Mouse (Mus musculus): ENCODE measurements around the gene Hyal3.

Gene Hyal3

GRCm38 (mm10) chr9:107580501-107581317 is at the start of gene Hyal3:
Hyal3 (plus strand) TSS chr9:107580818.
- DNase-seq (ENCODE audit: extremely low read depth, low read depth, low spot score): peak; percentile 76

- peak; percentile 99 for DNase-seq (ENCODE audit: extremely low read depth, low read depth, low spot score)
These were observed 46.7 kb upstream of the Hyal3 start, which contains the start of gene Tmem115 for GRCm38 (mm10) chr9:107533791-107534407. Tmem115 (plus strand) TSS chr9:107533945.

- no peak for DNase-seq (ENCODE audit: extremely low read depth, low read depth, low spot score)
These were observed 46.0 kb upstream of the Hyal3 start for GRCm38 (mm10) chr9:107534408-107535202.

- no peak for DNase-seq (ENCODE audit: extremely low read depth, low read depth, low spot score)
These were observed 42.4 kb upstream of the Hyal3 start for GRCm38 (mm10) chr9:107538231-107538630.

- no peak for DNase-seq (ENCODE audit: extremely low read depth, low read depth, low spot score)
These were observed 41.9 kb upstream of the Hyal3 start for GRCm38 (mm10) chr9:107538711-107539110.

- DNase-seq (ENCODE audit: extremely low read depth, low read depth, low spot score): no peak
These were observed 40.7 kb upstream of the Hyal3 start for GRCm38 (mm10) chr9:107539940-107540339.

GRCm38 (mm10) chr9:107540420-107540819 is 40.2 kb upstream of the Hyal3 start:
- DNase-seq (ENCODE audit: extremely low read depth, low read depth, low spot score): no peak

- no peak for DNase-seq (ENCODE audit: extremely low read depth, low read depth, low spot score)
These were observed 39.6 kb upstream of the Hyal3 start for GRCm38 (mm10) chr9:107541005-107541404.

- peak; percentile 59 for DNase-seq (ENCODE audit: extremely low read depth, low read depth, low spot score)
These were observed 38.9 kb upstream of the Hyal3 start, which contains the start of the genes Cyb561d2 and Nprl2 for GRCm38 (mm10) chr9:107541474-107542351. Cyb561d2 (minus strand) TSS chr9:107542193. Nprl2 (plus strand) TSS chr9:107542226.

- no peak for DNase-seq (ENCODE audit: extremely low read depth, low read depth, low spot score)
These were observed 38.3 kb upstream of the Hyal3 start for GRCm38 (mm10) chr9:107542352-107542686.

- DNase-seq (ENCODE audit: extremely low read depth, low read depth, low spot score): no peak
These were observed 37.9 kb upstream of the Hyal3 start for GRCm38 (mm10) chr9:107542721-107543120.

GRCm38 (mm10) chr9:107543299-107543698 is 37.3 kb upstream of the Hyal3 start:
- no peak for DNase-seq (ENCODE audit: extremely low read depth, low read depth, low spot score)

- DNase-seq (ENCODE audit: extremely low read depth, low read depth, low spot score): no peak
These were observed 36.4 kb upstream of the Hyal3 start for GRCm38 (mm10) chr9:107544196-107544700.

- no peak for DNase-seq (ENCODE audit: extremely low read depth, low read depth, low spot score)
These were observed 35.9 kb upstream of the Hyal3 start for GRCm38 (mm10) chr9:107544729-107545128.

GRCm38 (mm10) chr9:107545199-107545598 is 35.4 kb upstream of the Hyal3 start:
- no peak for DNase-seq (ENCODE audit: extremely low read depth, low read depth, low spot score)

- no peak for DNase-seq (ENCODE audit: extremely low read depth, low read depth, low spot score)
These were observed 35.0 kb upstream of the Hyal3 start for GRCm38 (mm10) chr9:107545602-107546001.

GRCm38 (mm10) chr9:107547026-107547425 is 33.6 kb upstream of the Hyal3 start, which contains the start of gene Zmynd10:
Zmynd10 (plus strand) TSS chr9:107547298.
- no peak for DNase-seq (ENCODE audit: extremely low read depth, low read depth, low spot score)

- no peak for DNase-seq (ENCODE audit: extremely low read depth, low read depth, low spot score)
These were observed 32.7 kb upstream of the Hyal3 start for GRCm38 (mm10) chr9:107547957-107548356.

- no peak for DNase-seq (ENCODE audit: extremely low read depth, low read depth, low spot score)
These were observed 31.8 kb upstream of the Hyal3 start for GRCm38 (mm10) chr9:107548820-107549219.

Measured in fat pad, adult 2 months (tissue).